Mouse (Mus musculus) stomach, embryonic 16.5 days (tissue): Measurements from ENCODE around the gene Catsper2. TPM values are rescaled to one million over a fixed set of nuclear protein-coding genes. Genes with fewer than 3 reads are reported as not detected.

Experiments
- ATAC-seq: fragments of 200-750 bp; cut with Nextera tagmentation; 2 replicates; pipeline ENCODE4 v1.8.0; 2017; ENCODE audit warnings: moderate number of reproducible peaks, moderate TSS enrichment; ENCODE audit not compliant: insufficient read depth, low FRiP score
- H3K27ac ChIP-seq: fragments of 300-500 bp; sonication (generic); 2 replicates; pipeline ENCODE4 v1.5.1; 2014; ENCODE audit warnings: low read length
- H3K27me3 ChIP-seq: fragments of 300-500 bp; sonication (generic); 2 replicates; pipeline ENCODE4 v1.6.1; 2014; ENCODE audit warnings: low read length, control low read depth, mixed read lengths; ENCODE audit not compliant: control insufficient read depth, insufficient read depth
- H3K36me3 ChIP-seq: fragments of 300-500 bp; sonication (generic); 2 replicates; pipeline ENCODE4 v1.6.1; 2014; ENCODE audit warnings: low read length; ENCODE audit not compliant: control insufficient read depth, insufficient read depth
- H3K4me1 ChIP-seq: fragments of 300-500 bp; sonication (generic); 2 replicates; pipeline ENCODE4 v1.6.1; 2014; ENCODE audit warnings: low read length, control low read depth, mixed read lengths; ENCODE audit not compliant: control insufficient read depth, insufficient read depth
- H3K4me2 ChIP-seq: fragments of 300-500 bp; sonication (generic); 2 replicates; pipeline ENCODE4 v1.6.1; 2014; ENCODE audit warnings: low read depth, low read length, mixed read lengths
- H3K4me3 ChIP-seq: fragments of 300-500 bp; sonication (generic); replicated peaks from 2 replicates; pipeline ENCODE4 v1.5.1; 2014; ENCODE audit warnings: mild to moderate bottlenecking, low read length
- H3K9ac ChIP-seq: fragments of 300-500 bp; sonication (generic); 2 replicates; pipeline ENCODE4 v1.6.1; 2014; ENCODE audit warnings: low read length
- H3K9me3 ChIP-seq: fragments of 300-500 bp; sonication (generic); replicated peaks from 2 replicates; pipeline ENCODE4 v1.6.1; 2016; ENCODE audit warnings: low read length, control low read depth; ENCODE audit not compliant: control insufficient read depth
- WGBS: fragments of 180-500 bp; shearing (Covaris S2); extraction: QIAGEN DNeasy Blood & Tissue Kit; methylation state at CpG from one replicate; pipeline ENCODE4 v1.1.7; 2014; 5-methylcytosine and 5-hydroxymethylcytosine counted together
- polyA plus RNA-seq: library from polyadenylated mRNA; unstranded; fragments of >200 nt; fragmentation: Nextera tagmentation; extraction: Ambion mirVana; gene quantifications from 2 replicates; pipeline ENCODE4 v1.2.1, GENCODE M21; 2015

Gene Catsper2
- polyA plus RNA-seq, 1 experiment from 2014 or later: 1.3 TPM

GRCm38 (mm10) chr2:121370921-121371320 lies 42.7 kb downstream of the Catsper2 start:
- no peak for ATAC-seq
- Histone ChIP-seq H3K27me3 (no peaks in the 10 kb centered on the region), H3K4me2 (no peak overlapping the region), H3K4me3 (no peak overlapping the region), H3K36me3 (no peaks in the 10 kb centered on the region), H3K9ac (no peak overlapping the region), H3K27ac (no peak overlapping the region), H3K4me1 (no peaks in the 10 kb centered on the region), H3K9me3 (no peaks in the 10 kb centered on the region)
- 80% methylated on average over 5 of the region's 5 CpGs for WGBS

- 84% methylated on average over 2 of the region's 2 CpGs for WGBS
- no peak overlapping the region for H3K9ac ChIP-seq
- no peak overlapping the region for H3K4me3 ChIP-seq
- no peaks in the 10 kb centered on the region for H3K36me3 ChIP-seq
- no peaks in the 10 kb centered on the region for H3K9me3 ChIP-seq
- no peak overlapping the region for H3K4me2 ChIP-seq
- no peak overlapping the region for H3K27ac ChIP-seq
- no peaks in the 10 kb centered on the region for H3K27me3 ChIP-seq
- no peaks in the 10 kb centered on the region for H3K4me1 ChIP-seq
- no peak for ATAC-seq
Observed at GRCm38 (mm10) chr2:121368831-121369230, 44.8 kb downstream of the Catsper2 start.

- Histone ChIP-seq H3K27me3 (no peaks in the 10 kb centered on the region), H3K4me1 (no peaks in the 10 kb centered on the region), H3K9me3 (no peaks in the 10 kb centered on the region), H3K36me3 (no peaks in the 10 kb centered on the region), H3K4me2 (no peak overlapping the region), H3K4me3 (no peak overlapping the region), H3K27ac (no peak overlapping the region), H3K9ac (no peak overlapping the region)
- ATAC-seq: no peak
- WGBS: 79% methylated on average over 3 of the region's 3 CpGs
Observed at GRCm38 (mm10) chr2:121363656-121364055, 49.9 kb downstream of the Catsper2 start.

GRCm38 (mm10) chr2:121359461-121359860 lies 54.1 kb downstream of the Catsper2 start:
- H3K27me3 ChIP-seq: no peaks in the 10 kb centered on the region
- H3K4me1 ChIP-seq: no peaks in the 10 kb centered on the region
- peak overlapping the region; percentile 65; the same call in 1 of the 2 replicates for H3K4me2 ChIP-seq
- H3K36me3 ChIP-seq: no peaks in the 10 kb centered on the region
- H3K27ac ChIP-seq: no peak overlapping the region
- no peak for ATAC-seq
- H3K9me3 ChIP-seq: no peaks in the 10 kb centered on the region
- H3K4me3 ChIP-seq: no peak overlapping the region
- WGBS: 37% methylated on average over 4 of the region's 4 CpGs
- H3K9ac ChIP-seq: no peak overlapping the region

- ATAC-seq: peak; percentile 65; the same call in 1 of the 2 replicates
- H3K9me3 ChIP-seq: no peaks in the 10 kb centered on the region
- peak overlapping the region; percentile 59 for H3K9ac ChIP-seq
- H3K4me1 ChIP-seq: no peaks in the 10 kb centered on the region
- whole genome bisulfite sequencing: under 1% methylated on average over 16 of the region's 16 CpGs
- H3K27me3 ChIP-seq: no peaks in the 10 kb centered on the region
- H3K4me3 ChIP-seq: peak overlapping the region; percentile 49
- H3K4me2 ChIP-seq: peak overlapping the region; percentile 65
- peak overlapping the region; percentile 89 for H3K27ac ChIP-seq
- no peaks in the 10 kb centered on the region for H3K36me3 ChIP-seq
Observed at GRCm38 (mm10) chr2:121358381-121358780, 55.2 kb downstream of the Catsper2 start.

GRCm38 (mm10) chr2:121357961-121358360 lies 55.6 kb downstream of the Catsper2 start:
- Histone ChIP-seq H3K4me2 (peak overlapping the region; percentile 65), H3K27ac (peak overlapping the region; percentile 89), H3K4me1 (no peaks in the 10 kb centered on the region), H3K27me3 (no peaks in the 10 kb centered on the region), H3K4me3 (peak overlapping the region; percentile 49), H3K9me3 (no peaks in the 10 kb centered on the region), H3K36me3 (no peaks in the 10 kb centered on the region), H3K9ac (peak overlapping the region; percentile 59)
- WGBS: 0% methylated on average over 4 of the region's 4 CpGs
- no peak for ATAC-seq

- no peaks in the 10 kb centered on the region for H3K27me3 ChIP-seq
- peak within 1 kb of the TSS; percentile 89 for H3K27ac ChIP-seq
- no peaks in the 10 kb centered on the region for H3K9me3 ChIP-seq
- H3K9ac ChIP-seq: peak within 1 kb of the TSS; percentile 59
- WGBS: 51% methylated on average over 5 of the region's 5 CpGs
- peak; percentile 52 for ATAC-seq
- peak within 1 kb of the TSS; percentile 65 for H3K4me2 ChIP-seq
- peak within 1 kb of the TSS; percentile 49 for H3K4me3 ChIP-seq
- no peaks in the 10 kb centered on the region for H3K4me1 ChIP-seq
- H3K36me3 ChIP-seq: no peaks in the 10 kb centered on the region
Observed at GRCm38 (mm10) chr2:121357494-121357893, 56.1 kb downstream of the Catsper2 start, which contains the start of gene Ckmt1. Ckmt1 (plus strand) TSS chr2:121357714.

GRCm38 (mm10) chr2:121354820-121355592 lies 58.6 kb downstream of the Catsper2 start, which contains the start of gene Ppip5k1:
Ppip5k1 (minus strand) TSS chr2:121355396.
- Histone ChIP-seq H3K27ac (no peak within 1 kb of the TSS; the same call in 1 of the 2 replicates), H3K4me2 (peak within 1 kb of the TSS; percentile 90), H3K9me3 (no peaks in the 10 kb centered on the region), H3K9ac (peak within 1 kb of the TSS; percentile 82), H3K4me1 (no peaks in the 10 kb centered on the region), H3K4me3 (peak within 1 kb of the TSS; percentile 73), H3K36me3 (no peaks in the 10 kb centered on the region), H3K27me3 (no peaks in the 10 kb centered on the region)
- peak; percentile 93 for ATAC-seq
- WGBS: under 1% methylated on average over 58 of the region's 58 CpGs

GRCm38 (mm10) chr2:121354378-121354777 lies 59.2 kb downstream of the Catsper2 start:
- Histone ChIP-seq H3K27ac (no peak overlapping the region), H3K27me3 (no peaks in the 10 kb centered on the region), H3K9ac (peak overlapping the region; percentile 82), H3K36me3 (no peaks in the 10 kb centered on the region), H3K9me3 (no peaks in the 10 kb centered on the region), H3K4me1 (no peaks in the 10 kb centered on the region), H3K4me2 (peak overlapping the region; percentile 90), H3K4me3 (peak overlapping the region; percentile 73)
- ATAC-seq: no peak
- WGBS: 3% methylated on average over 6 of the region's 6 CpGs
